Mouse (Mus musculus) embryo, embryonic 10.5 days (tissue): Measurements from ENCODE around the gene Snx15.
A peak's percentile ranks its signal among the peaks of the same experiment; 100 is the strongest.

ENCODE experiments used
- DNase-seq: peaks from one replicate; pipeline ENCODE4 v3.0.0-alpha.2; 2015; ENCODE audit warnings: low spot score

Snx15 gene

DNA sequence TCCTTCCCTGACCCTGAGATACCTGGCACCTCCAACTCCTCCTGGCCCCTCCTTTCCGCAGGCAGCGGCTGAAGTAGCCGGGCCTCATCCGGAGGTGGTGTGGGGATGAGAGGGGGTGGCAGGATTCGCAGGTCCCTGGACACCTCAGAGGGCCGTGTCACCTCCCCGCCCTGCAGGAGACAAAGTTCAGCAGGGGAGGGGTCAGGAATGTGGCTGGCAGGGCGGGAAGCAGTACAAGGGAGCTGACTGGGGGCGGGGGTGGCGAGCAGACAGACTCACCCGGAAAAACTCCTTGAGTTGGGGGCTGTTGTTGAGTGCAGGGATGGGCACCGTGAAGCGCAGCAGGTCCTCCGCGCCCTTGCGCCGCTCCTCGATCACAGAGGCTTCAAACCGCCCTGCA is 6.3 kb downstream of the Snx15 start:
- no peak for DNase-seq

DNA sequence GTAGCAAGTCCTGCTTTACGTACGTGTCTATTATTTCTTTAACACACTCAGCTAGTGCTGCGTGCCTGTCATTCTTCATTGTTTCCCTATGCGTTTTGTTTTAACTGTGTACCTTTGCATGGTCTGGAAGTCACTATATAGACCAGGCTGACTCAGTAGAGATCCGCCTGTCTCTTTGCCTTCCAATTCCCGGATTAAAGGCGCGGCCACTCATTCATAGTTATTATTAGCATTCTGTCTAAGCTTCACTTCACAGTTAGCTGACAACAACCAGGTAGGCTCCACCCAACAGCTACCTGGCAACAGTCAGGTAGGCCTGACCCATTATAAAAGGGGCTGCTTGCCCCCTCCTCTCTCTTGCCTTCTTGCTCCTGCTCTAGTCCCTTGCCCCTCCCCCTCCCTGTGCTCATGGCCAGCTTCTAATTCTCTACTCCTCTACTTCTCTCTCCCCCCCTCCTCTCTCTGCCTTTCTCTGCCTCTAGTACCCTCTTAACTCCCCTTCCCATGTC is 9.4 kb downstream of the Snx15 start:
- no peak for DNase-seq

GRCm38 (mm10) chr19:6117986-6118676 is 10.0 kb downstream of the Snx15 start, which contains the start of gene Sac3d1:
Sac3d1 (minus strand) TSS chr19:6118650.
- peak; percentile 98 for DNase-seq

GRCm38 (mm10) chr19:6117346-6117985 is 10.6 kb downstream of the Snx15 start:
- DNase-seq: peak; percentile 32

DNA sequence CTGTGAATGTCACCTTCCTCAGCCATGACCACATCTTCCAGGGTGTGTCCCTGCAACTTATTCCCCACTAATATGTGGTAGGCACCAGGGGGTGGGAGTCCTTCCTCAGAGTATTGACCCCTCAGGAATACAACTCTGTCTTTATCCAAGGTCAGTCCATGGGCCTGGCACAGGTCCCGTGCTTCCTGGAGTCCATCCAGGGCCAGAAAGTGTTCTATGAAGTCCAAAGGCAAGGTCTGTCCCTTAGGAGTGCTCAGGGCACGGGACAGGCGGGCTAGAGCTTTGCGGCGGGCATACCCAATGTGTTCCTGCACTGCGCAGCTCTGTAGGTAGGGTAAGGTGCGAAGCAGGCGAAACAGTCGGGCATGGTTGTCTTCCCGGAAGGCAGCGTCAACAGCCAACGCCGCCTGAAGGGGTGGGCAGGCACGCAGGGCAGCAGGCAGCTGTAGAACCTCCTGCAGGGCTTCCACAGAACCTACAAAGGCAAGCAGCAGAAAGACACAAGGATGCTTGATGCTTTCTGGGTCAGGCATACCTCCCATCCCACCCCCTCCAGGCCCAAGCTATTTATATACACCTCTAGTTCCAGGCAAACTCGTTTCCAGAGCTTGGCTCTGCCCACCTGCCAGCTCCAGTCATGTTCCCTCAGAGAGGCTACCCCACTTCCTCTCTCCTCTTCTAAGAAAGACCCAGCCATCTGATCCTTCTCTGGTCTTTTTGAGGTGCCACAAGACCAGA is 11.8 kb downstream of the Snx15 start:
- no peak for DNase-seq

DNA sequence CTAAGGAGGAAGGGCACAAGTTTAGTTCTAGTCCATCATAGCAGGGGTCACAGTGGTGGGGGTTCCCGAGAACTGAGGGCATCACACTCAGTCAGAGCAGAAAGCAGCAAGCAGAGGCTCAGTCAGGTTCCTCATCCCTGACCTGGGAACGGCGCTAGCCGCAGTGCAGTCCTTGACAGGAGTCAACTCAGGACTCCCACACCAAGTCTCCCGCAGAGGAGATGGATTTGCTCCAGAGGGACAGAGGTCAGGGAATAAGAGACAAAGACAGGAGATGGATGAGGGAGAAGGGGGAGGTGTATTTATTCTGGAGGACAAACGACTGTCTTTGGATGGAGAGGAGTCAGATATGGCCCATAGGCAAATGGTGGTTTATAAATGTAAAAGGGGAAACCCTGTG is 15.0 kb downstream of the Snx15 start:
- no peak for DNase-seq

GRCm38 (mm10) chr19:6105586-6105985 is 22.5 kb downstream of the Snx15 start, which contains the start of gene Naaladl1:
Naaladl1 (plus strand) TSS chr19:6105782.
- DNase-seq: no peak

GRCm38 (mm10) chr19:6104476-6104875 is 23.6 kb downstream of the Snx15 start:
- no peak for DNase-seq

DNA sequence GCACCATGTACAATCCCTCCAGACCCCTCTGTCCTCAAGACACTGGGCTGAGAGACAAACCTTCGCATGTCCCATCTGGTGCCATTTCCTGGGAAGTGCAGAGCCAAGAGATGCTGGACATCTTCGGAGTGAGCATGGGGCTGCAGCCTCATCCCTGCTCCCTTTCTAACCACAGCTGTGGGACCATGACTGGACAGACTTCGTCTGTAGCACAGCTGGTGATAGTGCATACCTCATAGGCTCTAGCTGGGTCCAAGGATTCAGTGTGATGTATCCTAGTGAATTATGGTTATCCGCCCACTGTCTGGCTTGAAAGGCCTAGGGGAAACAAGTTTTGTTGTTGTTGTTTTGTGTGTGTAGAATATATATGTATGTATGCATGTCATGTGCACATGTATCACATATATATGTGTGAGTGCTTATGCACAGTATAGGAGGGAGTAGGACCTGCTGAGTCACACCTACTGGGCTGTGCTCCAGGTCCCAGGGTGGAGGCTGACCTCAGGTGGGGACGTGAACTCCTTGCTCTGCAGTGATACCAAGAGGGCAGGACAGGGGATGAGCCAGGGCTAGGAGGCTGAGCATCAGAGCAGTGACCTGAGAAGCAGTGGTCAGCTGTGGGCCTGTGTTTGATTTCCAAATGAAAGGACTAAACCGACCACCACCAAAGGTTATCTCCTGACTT is 25.8 kb downstream of the Snx15 start:
- DNase-seq: no peak

GRCm38 (mm10) chr19:6101186-6101585 is 26.9 kb downstream of the Snx15 start:
- peak; percentile 29 for DNase-seq

DNA sequence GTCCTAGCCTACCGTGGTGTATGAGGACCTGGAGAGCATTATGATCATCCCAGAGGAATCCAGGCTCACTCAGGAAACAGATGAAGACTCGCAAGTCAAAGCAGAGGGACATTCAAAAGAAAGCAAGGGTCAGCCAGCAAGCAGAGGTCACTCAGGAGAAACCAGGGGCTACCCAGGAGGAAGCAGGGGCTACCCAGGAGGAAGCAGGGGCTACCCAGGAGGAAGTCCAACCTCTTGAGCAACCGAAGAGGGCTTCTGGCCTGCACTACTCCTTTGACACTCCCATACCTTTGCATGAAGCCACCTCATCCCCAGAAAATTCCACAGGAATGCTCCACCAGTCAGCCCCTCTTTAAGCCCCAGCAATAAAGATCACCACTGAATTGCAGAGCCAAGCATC is 30.3 kb downstream of the Snx15 start:
- no peak for DNase-seq

- no peak for DNase-seq
These were observed 34.0 kb downstream of the Snx15 start, which contains the start of gene AC131692.1 for GRCm38 (mm10) chr19:6094119-6094518. AC131692.1 (plus strand) TSS chr19:6094419.

GRCm38 (mm10) chr19:6088841-6089240 is 39.3 kb downstream of the Snx15 start:
- DNase-seq: no peak

GRCm38 (mm10) chr19:6085417-6085879 is 42.7 kb downstream of the Snx15 start:
- peak; percentile 87 for DNase-seq

- DNase-seq: peak; percentile 99
These were observed 43.4 kb downstream of the Snx15 start, which contains the start of the genes Zfpl1 and Cdca5 for GRCm38 (mm10) chr19:6084478-6085248. Zfpl1 (minus strand) TSS chr19:6084956. Cdca5 (plus strand) TSS chr19:6084983.

DNA sequence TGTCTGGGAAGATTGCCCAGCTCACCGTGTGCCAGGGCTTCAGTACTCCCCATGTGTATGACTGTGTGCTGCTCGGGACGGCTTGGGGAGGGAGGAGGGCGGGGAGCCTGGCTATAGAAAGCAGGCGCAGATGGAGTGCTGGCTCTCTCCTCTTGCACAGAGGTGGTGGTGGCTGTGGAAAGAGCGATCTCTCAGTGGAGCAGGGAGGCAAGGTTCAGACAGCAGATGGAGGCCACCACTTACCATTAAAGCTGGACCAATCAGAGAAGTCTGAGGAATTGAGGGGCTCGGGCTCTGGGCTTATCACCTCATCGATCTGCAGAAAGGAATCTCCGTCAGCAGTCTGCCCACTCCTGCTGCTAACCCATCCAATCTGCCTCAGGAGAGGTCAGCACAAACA is 45.9 kb downstream of the Snx15 start, which contains the start of gene Gm28374:
Gene Gm28374, minus strand, starts transcription at position 101 of the 400 bp plus-strand sequence.
- no peak for DNase-seq

DNA sequence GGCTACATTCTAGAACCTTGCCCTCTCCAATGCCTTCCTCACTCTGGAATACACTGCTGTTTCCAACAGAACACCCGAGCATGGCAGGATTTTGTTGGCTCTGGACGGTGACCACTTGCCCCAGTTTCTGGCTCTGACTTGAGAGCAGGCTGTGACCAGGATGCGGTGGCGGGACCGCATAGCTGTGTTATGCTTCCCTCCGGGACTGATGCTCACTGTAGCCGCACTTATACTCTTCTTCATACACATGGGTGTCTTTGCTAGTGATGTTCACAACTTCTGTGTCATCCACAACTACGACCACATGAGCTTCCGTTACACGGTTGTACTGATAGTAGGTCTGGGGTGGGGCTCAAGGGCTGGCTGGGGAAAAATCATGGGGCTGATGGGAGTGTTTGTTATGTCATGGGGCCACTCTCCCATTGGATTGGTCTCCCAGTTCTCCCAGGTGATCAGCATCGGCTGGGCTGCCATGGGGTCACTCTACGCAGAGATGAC is 48.1 kb downstream of the Snx15 start, which contains the start of gene Tmem262:
Gene Tmem262, plus strand, starts transcription at position 51 of the 498 bp plus-strand sequence.
- DNase-seq: no peak

GRCm38 (mm10) chr19:6076564-6077393 is 51.3 kb downstream of the Snx15 start, which contains the start of gene Vps51:
Vps51 (minus strand) TSS chr19:6077231.
- peak; percentile 97 for DNase-seq

DNA sequence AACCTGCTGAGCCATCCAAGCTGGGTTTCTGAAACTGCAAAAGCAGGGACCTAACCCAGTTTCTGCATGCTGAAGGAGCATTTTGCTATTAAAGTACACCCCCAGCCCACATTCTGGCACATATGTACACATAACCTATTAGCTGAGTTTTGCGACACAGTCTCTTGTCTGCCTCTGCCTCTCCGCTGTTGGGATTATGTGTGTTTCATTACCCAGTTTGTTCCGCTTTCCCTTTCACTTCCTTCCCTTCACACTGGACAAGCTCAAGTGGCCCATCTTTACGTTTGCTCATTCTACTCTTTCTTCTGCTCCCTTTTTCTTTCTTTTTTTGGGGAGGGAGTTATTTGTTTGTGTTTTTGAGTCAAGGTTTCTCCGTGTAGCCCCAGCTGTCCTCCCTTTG is 54.2 kb downstream of the Snx15 start:
- DNase-seq: no peak

DNA sequence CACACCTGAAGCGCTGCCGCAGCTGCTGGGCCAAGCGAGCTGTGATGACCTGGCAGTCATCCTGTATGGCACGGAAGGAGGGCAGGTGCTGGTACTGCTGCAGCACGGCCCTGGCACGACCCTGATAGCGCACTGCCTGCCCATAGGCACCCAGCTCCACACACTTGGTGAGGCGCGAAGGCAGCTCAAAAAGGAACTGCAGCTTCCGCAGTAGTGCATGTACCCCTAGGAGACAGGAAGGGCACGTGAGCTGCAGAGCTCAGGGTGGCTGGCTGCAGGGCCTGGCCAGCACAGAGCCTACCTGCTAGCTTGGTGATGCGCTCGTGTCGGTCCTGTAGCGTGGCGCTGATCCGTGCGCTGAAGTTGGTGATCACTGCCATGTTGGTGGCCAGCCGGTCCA is 56.8 kb downstream of the Snx15 start:
- DNase-seq: no peak
